Mouse (Mus musculus) T-cell, adult 66 days (primary cell): ENCODE measurements around the gene Olfr1445. TPM values are rescaled to one million over a fixed set of nuclear protein-coding genes. Genes with fewer than 3 reads are reported as not detected.

ENCODE experiments used
- total RNA-seq, 2 experiments: library from RNA; stranded (reverse); gene quantifications; 3 replicates in 1 of 2; 4 replicates in 1 of 2; pipeline ENCODE4 v1.2.4; 2023

The Olfr1445 gene
- total RNA-seq = not detected

GRCm38 (mm10) chr19:12883555-12883954, at the start of gene Olfr1445:
Gene Olfr1445, plus strand, starts transcription at chr19:12883855.

GRCm38 (mm10) chr19:12846382-12846781, 37.3 kb upstream of the Olfr1445 start, which contains the start of gene Gm5244:
Gene Gm5244, plus strand, starts transcription at chr19:12846682.

GRCm38 (mm10) chr19:12856983-12857382, 26.7 kb upstream of the Olfr1445 start, which contains the start of gene Olfr1444:
Gene Olfr1444, plus strand, starts transcription at chr19:12857283.

GRCm38 (mm10) chr19:12893424-12893823, 9.8 kb downstream of the Olfr1445 start, which contains the start of gene Olfr1446:
Gene Olfr1446, minus strand, starts transcription at chr19:12893524.

GRCm38 (mm10) chr19:12903643-12904042, 20.0 kb downstream of the Olfr1445 start, which contains the start of gene Olfr1447:
Gene Olfr1447, minus strand, starts transcription at chr19:12903743.

GRCm38 (mm10) chr19:12924319-12924718, 40.7 kb downstream of the Olfr1445 start, which contains the start of gene Olfr1448:
Gene Olfr1448, minus strand, starts transcription at chr19:12924419.

GRCm38 (mm10) chr19:12930540-12930939, 46.9 kb downstream of the Olfr1445 start, which contains the start of gene Olfr1449:
Gene Olfr1449, plus strand, starts transcription at chr19:12930840.

Other genes with a start within 250 kb of the Olfr1445 start
- not detected for gene Olfr1442, start 213.4 kb upstream of the Olfr1445 start, total RNA-seq
- not detected for gene Olfr1443, start 205.7 kb upstream of the Olfr1445 start, total RNA-seq
- not detected for gene Keg1, start 188.1 kb upstream of the Olfr1445 start, total RNA-seq
- gene Cntf, start 118.2 kb upstream of the Olfr1445 start, total RNA-seq = 1 to 10 TPM; 5.7 to 6.1 TPM
- 10 to 100 TPM; 85.1 to 88.8 TPM for gene Zfp91, start 87.7 kb upstream of the Olfr1445 start, total RNA-seq
- gene Lpxn, start 87.7 kb upstream of the Olfr1445 start, total RNA-seq = 10 to 100 TPM; 42.7 to 50.1 TPM
- gene Gm5244, start 37.2 kb upstream of the Olfr1445 start, total RNA-seq = 1 to 10 TPM; 4.5 to 5.5 TPM
- gene Olfr1444, start 26.6 kb upstream of the Olfr1445 start, total RNA-seq = 1 to 10 TPM in 1 of 2 experiments, not detected in 1; 1.1 TPM
- gene Olfr1446, start 9.7 kb downstream of the Olfr1445 start, total RNA-seq = not detected
- not detected for gene Olfr1447, start 19.9 kb downstream of the Olfr1445 start, total RNA-seq
- gene Olfr1448, start 40.6 kb downstream of the Olfr1445 start, total RNA-seq = not detected
- gene Olfr1449, start 47.0 kb downstream of the Olfr1445 start, total RNA-seq = not detected
- gene Olfr1450, start 66.4 kb downstream of the Olfr1445 start, total RNA-seq = not detected
- not detected for gene Olfr1451, start 111.2 kb downstream of the Olfr1445 start, total RNA-seq
- not detected for gene Olfr1453, start 144.5 kb downstream of the Olfr1445 start, total RNA-seq
- gene Olfr1454, start 176.8 kb downstream of the Olfr1445 start, total RNA-seq = not detected
- not detected for gene Olfr1457, start 214.0 kb downstream of the Olfr1445 start, total RNA-seq
- gene Olfr1458, start 222.9 kb downstream of the Olfr1445 start, total RNA-seq = not detected